Mouse (Mus musculus) intestine, postnatal 0 days (tissue): ENCODE data around the gene Rpn1. TPM values are rescaled to one million over a fixed set of nuclear protein-coding genes. Genes with fewer than 3 reads are reported as not detected.

Experiments
- ATAC-seq: fragments of 200-750 bp; cut with Nextera tagmentation; 2 replicates; pipeline ENCODE4 v1.8.0; 2017; ENCODE audit warnings: mild to moderate bottlenecking, moderate TSS enrichment, moderate library complexity
- H3K27ac ChIP-seq: fragments of 300-500 bp; sonication (generic); 2 replicates; pipeline ENCODE4 v1.5.1; 2014; ENCODE audit warnings: mild to moderate bottlenecking, low read depth, low read length, moderate library complexity
- H3K27me3 ChIP-seq: fragments of 300-500 bp; sonication (generic); replicated peaks from 2 replicates; pipeline ENCODE4 v1.6.1; 2014; ENCODE audit warnings: low read length, mixed read lengths; ENCODE audit not compliant: control insufficient read depth, insufficient read depth
- H3K36me3 ChIP-seq: fragments of 300-500 bp; sonication (generic); 2 replicates; pipeline ENCODE4 v1.6.1; 2014; ENCODE audit warnings: mild to moderate bottlenecking, moderate library complexity; ENCODE audit not compliant: control insufficient read depth, insufficient read depth
- H3K4me1 ChIP-seq: fragments of 300-500 bp; sonication (generic); replicated peaks from 2 replicates; pipeline ENCODE4 v1.6.1; 2014; ENCODE audit warnings: antibody characterized with exemption, low read length, mixed read lengths; ENCODE audit not compliant: control insufficient read depth, insufficient read depth
- H3K4me2 ChIP-seq: fragments of 300-500 bp; sonication (generic); replicated peaks from 2 replicates; pipeline ENCODE4 v1.6.1; 2014; ENCODE audit warnings: low read depth, mild to moderate bottlenecking, moderate library complexity
- H3K4me3 ChIP-seq: fragments of 300-500 bp; sonication (generic); 2 replicates; pipeline ENCODE4 v1.5.1; 2014; ENCODE audit warnings: low read depth, low read length
- H3K9ac ChIP-seq: fragments of 300-500 bp; sonication (generic); 2 replicates; pipeline ENCODE4 v1.6.1; 2014; ENCODE audit warnings: mild to moderate bottlenecking, low read depth, low read length
- H3K9me3 ChIP-seq: fragments of 300-500 bp; sonication (generic); 2 replicates; pipeline ENCODE4 v1.6.1; 2016; ENCODE audit warnings: mixed run types; ENCODE audit not compliant: control insufficient read depth
- CTCF ChIP-seq: sonication (generic); IDR thresholded peaks from 2 replicates; pipeline ENCODE4 v1.5.1; 2016; ENCODE audit warnings: low read depth, mild to moderate bottlenecking, control low read depth, antibody characterized with exemption, moderate library complexity
- WGBS: fragments of 180-500 bp; shearing (Covaris S2); extraction: QIAGEN DNeasy Blood & Tissue Kit; methylation state at CpG from one replicate; pipeline ENCODE4 v1.1.7; 2014; 5-methylcytosine and 5-hydroxymethylcytosine counted together
- polyA plus RNA-seq: library from polyadenylated mRNA; unstranded; fragments of >200 nt; fragmentation: Nextera tagmentation; extraction: Ambion mirVana; gene quantifications from 2 replicates; pipeline ENCODE4 v1.2.1, GENCODE M21; 2015

Gene Rpn1
- polyA plus RNA-seq = 164 and 184 TPM in 2 replicates

DNA sequence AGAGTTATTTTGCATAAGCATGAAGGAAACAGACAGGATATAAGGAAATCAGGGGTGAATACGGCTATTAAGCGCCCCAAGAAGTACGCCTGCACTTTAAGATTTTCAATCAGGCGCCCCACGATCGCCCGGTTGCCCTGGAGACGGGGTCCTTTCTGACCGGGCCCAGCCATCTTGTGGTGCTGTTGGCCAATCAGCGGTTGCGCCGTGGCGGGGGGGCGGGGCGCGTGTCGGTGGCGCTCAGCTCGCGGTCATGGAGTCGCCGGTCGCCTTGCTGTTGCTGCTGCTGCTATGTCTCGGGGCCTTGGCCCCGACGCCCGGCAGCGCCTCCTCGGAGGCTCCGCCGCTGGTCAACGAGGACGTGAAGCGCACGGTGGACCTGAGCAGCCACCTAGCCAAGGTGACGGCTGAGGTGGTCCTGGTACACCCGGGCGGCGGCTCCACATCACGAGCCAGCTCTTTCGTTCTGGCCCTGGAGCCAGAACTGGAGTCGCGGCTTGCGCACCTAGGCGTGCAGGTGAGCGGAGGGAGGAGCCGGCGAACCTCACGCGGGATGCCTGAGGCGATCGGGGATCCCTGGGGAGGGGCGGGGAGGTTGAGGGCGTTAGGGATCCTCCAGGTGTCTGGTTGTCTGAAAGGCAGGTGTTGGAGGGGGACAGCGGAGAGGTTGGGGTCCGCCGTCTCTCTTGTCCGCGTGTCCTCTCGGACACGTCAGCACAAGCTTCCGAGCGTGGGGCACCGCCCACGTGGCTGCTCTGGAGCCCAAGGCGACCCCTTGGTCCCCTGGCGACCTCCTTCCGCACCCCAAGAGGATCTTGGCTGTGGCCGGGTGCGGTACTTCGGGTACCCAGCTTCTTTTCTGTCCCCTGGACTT lies at the start of gene Rpn1:
Gene Rpn1, plus strand, starts transcription at position 205 of the 874 bp plus-strand sequence.
- Histone ChIP-seq H3K27ac (peak within 1 kb of the TSS; percentile 86), H3K27me3 (no peaks in the 10 kb centered on the region), H3K9ac (peak within 1 kb of the TSS; percentile 91), H3K36me3 (peaks cover 4% of the 10 kb centered on the region; the same call in 1 of the 2 replicates), H3K4me3 (peak within 1 kb of the TSS; percentile 93), H3K9me3 (no peaks in the 10 kb centered on the region), H3K4me2 (peak within 1 kb of the TSS; percentile 85), H3K4me1 (0 out of 2 replicates have a peak, but pooled peaks cover 3% of the 10 kb centered on the region)
- TF ChIP-seq CTCF = no peak
- ATAC-seq = peak; percentile 97
- WGBS = under 1% methylated on average over 71 of the region's 71 CpGs

GRCm38 (mm10) chr6:88037471-88038045 lies 46.7 kb upstream of the Rpn1 start:
- Histone ChIP-seq H3K4me1 (no peaks in the 10 kb centered on the region), H3K36me3 (peaks cover 4% of the 10 kb centered on the region; the same call in 1 of the 2 replicates), H3K27me3 (no peaks in the 10 kb centered on the region), H3K27ac (no peak overlapping the region), H3K9me3 (no peaks in the 10 kb centered on the region), H3K4me3 (no peak overlapping the region), H3K4me2 (no peak overlapping the region), H3K9ac (no peak overlapping the region)
- ATAC-seq = no peak
- TF ChIP-seq CTCF = no peak
- WGBS = 74% methylated on average over 4 of the region's 4 CpGs

- TF ChIP-seq CTCF = no peak
- WGBS = 91% methylated on average over 4 of the region's 4 CpGs
Measured at GRCm38 (mm10) chr6:88039426-88039825, 44.9 kb upstream of the Rpn1 start.

GRCm38 (mm10) chr6:88041221-88041620 lies 43.1 kb upstream of the Rpn1 start:
- no peak overlapping the region for H3K4me2 ChIP-seq
- H3K9me3 ChIP-seq = no peaks in the 10 kb centered on the region
- no peak for ATAC-seq
- H3K27ac ChIP-seq = no peak overlapping the region
- H3K27me3 ChIP-seq = no peaks in the 10 kb centered on the region
- H3K4me1 ChIP-seq = peaks cover 5% of the 10 kb centered on the region; the same call in 1 of the 2 replicates
- H3K36me3 ChIP-seq = no peaks in the 10 kb centered on the region
- no peak overlapping the region for H3K4me3 ChIP-seq
- no peak for TF ChIP-seq CTCF
- 45% methylated on average over 4 of the region's 4 CpGs for WGBS
- H3K9ac ChIP-seq = no peak overlapping the region

More at GRCm38 (mm10) chr6:88039426-88039825, 44.9 kb upstream of the Rpn1 start:
- no peak overlapping the region for H3K4me3 ChIP-seq
- H3K27ac ChIP-seq = no peak overlapping the region
- no peaks in the 10 kb centered on the region for H3K27me3 ChIP-seq
- no peak overlapping the region for H3K9ac ChIP-seq
- 0 out of 2 replicates have a peak, but pooled peaks cover 4% of the 10 kb centered on the region for H3K36me3 ChIP-seq
- no peak overlapping the region for H3K4me2 ChIP-seq
- no peak for ATAC-seq
- H3K4me1 ChIP-seq = peaks cover 5% of the 10 kb centered on the region; the same call in 1 of the 2 replicates
- H3K9me3 ChIP-seq = no peaks in the 10 kb centered on the region

- Histone ChIP-seq H3K27me3 (no peaks in the 10 kb centered on the region), H3K4me2 (peak overlapping the region; percentile 69; the same call in 1 of the 2 replicates), H3K4me3 (no peak overlapping the region), H3K27ac (no peak overlapping the region), H3K9me3 (no peaks in the 10 kb centered on the region), H3K4me1 (peaks cover 7% of the 10 kb centered on the region; the same call in 1 of the 2 replicates), H3K36me3 (no peaks in the 10 kb centered on the region), H3K9ac (peak overlapping the region; percentile 7; the same call in 1 of the 2 replicates)
- no peak for TF ChIP-seq CTCF
- ATAC-seq = no peak
- 69% methylated on average over 3 of the region's 3 CpGs for WGBS
Measured at GRCm38 (mm10) chr6:88042336-88042735, 41.9 kb upstream of the Rpn1 start.

DNA sequence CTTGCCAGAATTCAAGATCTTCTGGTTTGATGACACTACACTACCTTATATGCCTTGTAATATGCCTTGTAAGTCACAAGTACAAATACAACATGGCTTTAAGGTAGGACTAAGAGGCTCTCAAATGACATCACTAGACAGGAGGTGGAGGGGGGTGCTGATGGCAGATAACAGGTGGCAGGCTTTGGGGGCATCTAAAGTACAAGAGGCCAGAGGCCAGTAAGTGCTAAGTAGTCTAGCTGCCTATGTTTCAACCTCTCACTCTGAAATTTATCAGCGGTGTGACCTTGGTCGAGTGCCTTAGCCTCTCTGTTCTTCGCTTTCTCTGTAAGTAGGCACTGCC lies 40.1 kb upstream of the Rpn1 start:
- Histone ChIP-seq H3K27ac (peak overlapping the region; percentile 96), H3K27me3 (no peaks in the 10 kb centered on the region), H3K9ac (peak overlapping the region; percentile 100), H3K4me1 (peaks cover 10% of the 10 kb centered on the region; the same call in 1 of the 2 replicates), H3K4me2 (peak overlapping the region; percentile 69), H3K4me3 (peak overlapping the region; percentile 91), H3K9me3 (no peaks in the 10 kb centered on the region), H3K36me3 (no peaks in the 10 kb centered on the region)
- 1% methylated on average over 3 of the region's 3 CpGs for WGBS
- no peak for ATAC-seq
- no peak for TF ChIP-seq CTCF
